Mouse (Mus musculus): ENCODE data around the gene Map3k10.

Map3k10 gene

GRCm38 (mm10) chr7:27610370-27610769 is 64.0 kb downstream of the Map3k10 start:
- TF ChIP-seq NANOG (IDR thresholded peaks at IDR 0.05; ENCODE audit: borderline replicate concordance, low read length), result no peak
- TF ChIP-seq CTCF (conservative IDR thresholded peaks at IDR 0.05; ENCODE audit: low read length), result no peak
- no peak for TF ChIP-seq POU5F1 (IDR thresholded peaks at IDR 0.05; ENCODE audit: borderline replicate concordance, low read length)
- Histone ChIP-seq H3K36me3 (ENCODE audit: insufficient read depth, low read length) (peaks cover 80% of the 10 kb centered on the region), H3K27me3 (ENCODE audit: insufficient read depth, low read length) (no peaks in the 10 kb centered on the region), H3K4me3 (replicated peaks; ENCODE audit: low read length) (no peak overlapping the region), H3K4me1 (replicated peaks; ENCODE audit: low read depth, low read length) (peaks cover 47% of the 10 kb centered on the region), H3K9me3 (ENCODE audit: low read length) (no peaks in the 10 kb centered on the region)

GRCm38 (mm10) chr7:27609688-27610087 is 64.7 kb downstream of the Map3k10 start:
- Histone ChIP-seq H3K36me3 (ENCODE audit: insufficient read depth, low read length) (peaks cover 81% of the 10 kb centered on the region), H3K4me3 (replicated peaks; ENCODE audit: low read length) (no peak overlapping the region), H3K9me3 (ENCODE audit: low read length) (no peaks in the 10 kb centered on the region), H3K27me3 (ENCODE audit: insufficient read depth, low read length) (no peaks in the 10 kb centered on the region), H3K4me1 (replicated peaks; ENCODE audit: low read depth, low read length) (peaks cover 54% of the 10 kb centered on the region)
- TF ChIP-seq POU5F1 (IDR thresholded peaks at IDR 0.05; ENCODE audit: borderline replicate concordance, low read length) (no peak), NANOG (IDR thresholded peaks at IDR 0.05; ENCODE audit: borderline replicate concordance, low read length) (no peak), CTCF (conservative IDR thresholded peaks at IDR 0.05; ENCODE audit: low read length) (no peak)

- Histone ChIP-seq H3K27me3 (ENCODE audit: insufficient read depth, low read length) (no peaks in the 10 kb centered on the region), H3K36me3 (ENCODE audit: insufficient read depth, low read length) (peaks cover 81% of the 10 kb centered on the region), H3K4me3 (replicated peaks; ENCODE audit: low read length) (no peak overlapping the region), H3K9me3 (ENCODE audit: low read length) (no peaks in the 10 kb centered on the region), H3K4me1 (replicated peaks; ENCODE audit: low read depth, low read length) (peaks cover 58% of the 10 kb centered on the region)
- TF ChIP-seq CTCF (conservative IDR thresholded peaks at IDR 0.05; ENCODE audit: low read length) (no peak), POU5F1 (IDR thresholded peaks at IDR 0.05; ENCODE audit: borderline replicate concordance, low read length) (no peak), NANOG (IDR thresholded peaks at IDR 0.05; ENCODE audit: borderline replicate concordance, low read length) (no peak)
These were observed 65.1 kb downstream of the Map3k10 start for GRCm38 (mm10) chr7:27609285-27609684.

DNA sequence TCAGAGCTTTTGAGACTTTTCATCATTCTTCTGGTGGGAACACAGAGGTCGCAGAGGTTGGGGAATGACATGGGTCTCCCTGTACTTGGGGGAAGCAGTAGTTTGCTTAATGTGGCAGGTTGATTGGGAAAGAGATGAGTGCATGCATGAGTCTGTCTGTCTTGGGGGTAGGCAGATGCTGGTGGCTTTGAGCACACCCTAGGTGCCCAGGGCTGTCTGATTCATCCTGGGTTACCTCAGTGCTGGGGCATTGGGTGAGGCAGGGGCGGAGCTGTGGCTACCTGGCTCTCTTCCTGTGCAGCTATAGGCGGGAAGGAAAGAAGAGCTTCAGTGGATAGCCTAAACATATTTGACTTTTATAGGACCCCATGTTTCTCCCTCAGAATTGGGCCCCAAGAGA is 66.3 kb downstream of the Map3k10 start:
- TF ChIP-seq CTCF (conservative IDR thresholded peaks at IDR 0.05; ENCODE audit: low read length), result no peak
- no peak for TF ChIP-seq NANOG (IDR thresholded peaks at IDR 0.05; ENCODE audit: borderline replicate concordance, low read length)
- Histone ChIP-seq H3K36me3 (ENCODE audit: insufficient read depth, low read length) (peaks cover 82% of the 10 kb centered on the region), H3K9me3 (ENCODE audit: low read length) (no peaks in the 10 kb centered on the region), H3K27me3 (ENCODE audit: insufficient read depth, low read length) (no peaks in the 10 kb centered on the region), H3K4me3 (replicated peaks; ENCODE audit: low read length) (no peak overlapping the region), H3K4me1 (replicated peaks; ENCODE audit: low read depth, low read length) (peaks cover 68% of the 10 kb centered on the region)

- Histone ChIP-seq H3K4me1 (replicated peaks; ENCODE audit: low read depth, low read length) (peaks cover 72% of the 10 kb centered on the region), H3K36me3 (ENCODE audit: insufficient read depth, low read length) (peaks cover 83% of the 10 kb centered on the region), H3K9me3 (ENCODE audit: low read length) (no peaks in the 10 kb centered on the region), H3K4me3 (replicated peaks; ENCODE audit: low read length) (no peak overlapping the region), H3K27me3 (ENCODE audit: insufficient read depth, low read length) (no peaks in the 10 kb centered on the region)
- TF ChIP-seq POU5F1 (IDR thresholded peaks at IDR 0.05; ENCODE audit: borderline replicate concordance, low read length) (no peak), CTCF (conservative IDR thresholded peaks at IDR 0.05; ENCODE audit: low read length) (no peak)
These were observed 66.8 kb downstream of the Map3k10 start for GRCm38 (mm10) chr7:27607580-27607979.

DNA sequence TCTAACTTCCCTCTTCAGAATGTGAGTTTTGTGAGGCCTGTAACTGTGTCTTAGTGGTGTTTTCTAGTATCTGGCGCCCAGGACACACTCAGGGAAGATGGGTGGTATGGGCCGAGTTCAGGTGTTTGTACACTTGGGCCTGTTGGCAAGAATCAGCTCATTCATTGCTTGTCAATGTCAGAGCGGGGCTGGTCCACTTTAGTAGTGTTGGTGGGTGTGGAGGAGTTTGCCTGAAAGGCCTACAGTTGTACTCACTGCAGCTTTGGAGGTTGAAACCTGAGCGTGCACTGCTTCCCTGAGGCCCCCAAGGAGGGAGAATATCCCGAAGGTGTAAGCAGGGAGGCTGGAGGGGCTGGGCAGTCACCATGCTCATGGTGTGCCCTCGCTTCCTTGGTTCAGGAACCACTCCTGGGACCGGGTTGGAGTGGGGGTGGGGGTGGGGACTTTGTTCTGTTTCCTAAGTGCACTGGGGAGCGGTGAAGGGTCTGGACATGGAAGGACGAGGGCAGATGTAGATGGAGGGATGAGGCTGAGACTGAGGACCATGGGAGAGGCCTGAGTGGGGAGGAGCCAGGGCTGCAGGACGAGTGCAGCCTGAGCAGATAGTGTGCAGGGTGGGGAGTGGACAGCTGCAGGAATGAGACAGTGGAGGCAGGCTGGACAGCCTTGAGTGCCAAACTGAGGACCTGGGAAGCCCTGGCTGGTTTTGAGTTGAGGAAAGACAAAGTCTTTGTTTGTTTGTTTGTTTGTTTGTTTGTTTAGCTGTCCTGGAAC is 67.7 kb downstream of the Map3k10 start:
- no peak overlapping the region for H3K4me3 ChIP-seq (replicated peaks; ENCODE audit: low read length)
- no peaks in the 10 kb centered on the region for H3K27me3 ChIP-seq (ENCODE audit: insufficient read depth, low read length)
- TF ChIP-seq POU5F1 (IDR thresholded peaks at IDR 0.05; ENCODE audit: borderline replicate concordance, low read length) (no peak), NANOG (IDR thresholded peaks at IDR 0.05; ENCODE audit: borderline replicate concordance, low read length) (no peak), CTCF (conservative IDR thresholded peaks at IDR 0.05; ENCODE audit: low read length) (no peak)
- H3K36me3 ChIP-seq (ENCODE audit: insufficient read depth, low read length), result peaks cover 81% of the 10 kb centered on the region
- H3K4me1 ChIP-seq (replicated peaks; ENCODE audit: low read depth, low read length), result peaks cover 81% of the 10 kb centered on the region
- no peaks in the 10 kb centered on the region for H3K9me3 ChIP-seq (ENCODE audit: low read length)

Measured in E14TG2a.4 (cell line).